Mouse (Mus musculus) liver, adult (tissue): ENCODE data around the gene Sh3glb2.

ENCODE experiments used
- GATA4 ChIP-seq: IDR thresholded peaks from 2 replicates; pipeline ENCODE4 v1.6.1; 2014; ENCODE audit warnings: mild to moderate bottlenecking, low read length; ENCODE audit not compliant: insufficient replicate concordance

The Sh3glb2 gene

GRCm38 (mm10) chr2:30392114-30392576 is 33.0 kb upstream of the Sh3glb2 start, which contains the start of gene Dolpp1:
TSS of gene Dolpp1 (plus strand) at chr2:30392254.
- no peak for TF ChIP-seq GATA4

GRCm38 (mm10) chr2:30389000-30389399 is 29.9 kb upstream of the Sh3glb2 start:
- no peak for TF ChIP-seq GATA4

GRCm38 (mm10) chr2:30386913-30387312 is 27.8 kb upstream of the Sh3glb2 start:
- no peak for TF ChIP-seq GATA4

- TF ChIP-seq GATA4 = no peak
Observed at GRCm38 (mm10) chr2:30385591-30385990, 26.5 kb upstream of the Sh3glb2 start.

GRCm38 (mm10) chr2:30384814-30385213 is 25.7 kb upstream of the Sh3glb2 start:
- no peak for TF ChIP-seq GATA4

- TF ChIP-seq GATA4 = no peak
Observed at GRCm38 (mm10) chr2:30381377-30381725, 22.2 kb upstream of the Sh3glb2 start.

GRCm38 (mm10) chr2:30380564-30381376 is 21.6 kb upstream of the Sh3glb2 start:
- TF ChIP-seq GATA4 = no peak

- no peak for TF ChIP-seq GATA4
Observed at GRCm38 (mm10) chr2:30379307-30379706, 20.2 kb upstream of the Sh3glb2 start.

GRCm38 (mm10) chr2:30377721-30378120 is 18.6 kb upstream of the Sh3glb2 start:
- no peak for TF ChIP-seq GATA4

- no peak for TF ChIP-seq GATA4
Observed at GRCm38 (mm10) chr2:30375893-30376292, 16.8 kb upstream of the Sh3glb2 start.

- TF ChIP-seq GATA4 = no peak
Observed at GRCm38 (mm10) chr2:30372726-30373125, 13.6 kb upstream of the Sh3glb2 start.

- TF ChIP-seq GATA4 = no peak
Observed at GRCm38 (mm10) chr2:30371544-30371943, 12.4 kb upstream of the Sh3glb2 start.

- TF ChIP-seq GATA4 = no peak
Observed at GRCm38 (mm10) chr2:30366203-30366602, 7.1 kb upstream of the Sh3glb2 start.

- peak; percentile 19; the same call in 1 of the 2 replicates for TF ChIP-seq GATA4
Observed at GRCm38 (mm10) chr2:30365281-30366069, 6.3 kb upstream of the Sh3glb2 start.

- peak; percentile 12; the same call in 1 of the 2 replicates for TF ChIP-seq GATA4
Observed at GRCm38 (mm10) chr2:30363773-30364650, 4.9 kb upstream of the Sh3glb2 start, which contains the start of gene Miga2. TSS of gene Miga2 (plus strand) at chr2:30364233.
